In the genomic region with DNA sequence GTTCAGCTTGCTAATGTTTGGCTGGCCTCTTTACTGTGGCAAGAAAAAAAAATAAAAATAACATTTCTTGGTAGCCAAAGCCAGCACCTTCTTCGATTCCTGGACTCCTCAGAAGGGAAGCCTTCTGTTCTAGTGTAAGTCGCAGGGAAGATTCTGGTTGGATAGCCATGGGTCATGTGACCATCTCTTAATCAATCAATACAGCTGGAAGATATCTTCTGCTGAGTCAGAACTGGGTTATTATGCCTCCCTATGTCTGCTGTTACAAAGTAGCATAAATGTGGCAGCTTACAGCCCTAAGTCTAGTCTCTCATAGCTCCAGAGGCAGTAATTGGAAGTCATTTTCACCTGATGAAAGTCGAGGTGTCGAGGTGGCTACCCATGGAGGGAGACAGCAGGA, we compare ENCODE assay signal across 34 mouse cellular contexts. TPM values are rescaled to one million over a fixed set of nuclear protein-coding genes. Genes with fewer than 3 reads are reported as not detected.
"Had no signal": no experiment of that assay in that cellular context is flagged by ENCODE, and none has a peak within 500 bp of the region (broad histone marks: within the 10 kb centered on the region; RNA-seq: fewer than 3 reads in every experiment).

No protein-coding gene starts in this region.

- H3K27me3 ChIP-seq: heart, embryonic 12.5 days; hindbrain, embryonic 12.5 days; kidney, embryonic 15.5 days; limb, embryonic 13.5 days had no signal

- ATAC-seq: hindbrain, embryonic 16.5 days; inflammation-experienced regulatory T-cells, adult 6 months; intestine, embryonic 16.5 days had no signal

- H3K4me1 ChIP-seq: heart, embryonic 12.5 days; hindbrain, embryonic 12.5 days had no signal

- H3K4me2 ChIP-seq: heart, embryonic 12.5 days; hindbrain, embryonic 12.5 days; hindbrain, embryonic 14.5 days; kidney, embryonic 15.5 days; limb, embryonic 13.5 days; limb, embryonic 15.5 days had no signal

- H3K27ac ChIP-seq: gastrocnemius, adult 2 months; heart, embryonic 10.5 days; hindbrain, embryonic 10.5 days; hindbrain, embryonic 12.5 days; hindbrain, embryonic 14.5 days; kidney, embryonic 15.5 days; kidney, postnatal 0 days; limb, embryonic 13.5 days; limb, embryonic 15.5 days; liver, embryonic 14.5 days had no signal

- H3K4me3 ChIP-seq: gastrocnemius, adult 2 months; heart, embryonic 10.5 days; heart, embryonic 12.5 days; hindbrain, embryonic 10.5 days; hindbrain, embryonic 12.5 days; kidney, embryonic 15.5 days; limb, embryonic 13.5 days; limb, embryonic 15.5 days had no signal

- H3K9ac ChIP-seq: heart, embryonic 12.5 days; hindbrain, embryonic 12.5 days; hindbrain, embryonic 14.5 days; kidney, embryonic 15.5 days; limb, embryonic 13.5 days; limb, embryonic 15.5 days; liver, embryonic 14.5 days had no signal

- DNase-seq: gastrocnemius, adult 2 months; gastrocnemius, postnatal 10 days; gastrocnemius, postnatal 25 days; heart, adult 18-20 months; heart, postnatal 10 days; heart, postnatal 4 days; kidney, adult 2 months; kidney, adult 9 months; kidney, postnatal 14 days; kidney, postnatal 36 days; layer of hippocampus, adult 9-11 months; layer of hippocampus, postnatal 36 days; left cerebral cortex, postnatal 4 days had no signal

- H3K9me3 ChIP-seq: heart, embryonic 10.5 days; heart, embryonic 12.5 days; hindbrain, embryonic 10.5 days; hindbrain, embryonic 12.5 days; kidney, embryonic 15.5 days; limb, embryonic 13.5 days; limb, embryonic 15.5 days had no signal

- H3K36me3 ChIP-seq: heart, embryonic 10.5 days; heart, embryonic 12.5 days; hindbrain, embryonic 10.5 days; hindbrain, embryonic 12.5 days; kidney, embryonic 15.5 days; limb, embryonic 13.5 days; limb, embryonic 15.5 days had no signal

RNA-seq across cellular contexts. Expression of a gene that starts 23.1 kb away (rescaled TPM):
- total RNA-seq: gastrocnemius, adult 2 months; gastrocnemius, postnatal 25 days; granulocyte monocyte progenitor cell, adult 5-6 weeks; heart, adult 18-20 months; heart, adult 8-10 months; heart, postnatal 10 days; heart, postnatal 25 days; heart, postnatal 4 days; layer of hippocampus, adult 8-10 months; layer of hippocampus, postnatal 14 days; layer of hippocampus, postnatal 36 days; left cerebral cortex, adult 8-10 months; left cerebral cortex, postnatal 4 days had no signal
- polyA plus RNA-seq: heart, embryonic 14.5 days; hindbrain, embryonic 10.5 days; hindbrain, embryonic 12.5 days; limb, embryonic 11.5 days; limb, embryonic 13.5 days had no signal
